Mouse (Mus musculus): ENCODE measurements at regions not wholly inside any gene's neighbourhood (a gene's known extent, or its start where the extent isn't known, plus 50 kb on each side); places are given as distances from the start of the nearest gene placed in this dataset.

DNA sequence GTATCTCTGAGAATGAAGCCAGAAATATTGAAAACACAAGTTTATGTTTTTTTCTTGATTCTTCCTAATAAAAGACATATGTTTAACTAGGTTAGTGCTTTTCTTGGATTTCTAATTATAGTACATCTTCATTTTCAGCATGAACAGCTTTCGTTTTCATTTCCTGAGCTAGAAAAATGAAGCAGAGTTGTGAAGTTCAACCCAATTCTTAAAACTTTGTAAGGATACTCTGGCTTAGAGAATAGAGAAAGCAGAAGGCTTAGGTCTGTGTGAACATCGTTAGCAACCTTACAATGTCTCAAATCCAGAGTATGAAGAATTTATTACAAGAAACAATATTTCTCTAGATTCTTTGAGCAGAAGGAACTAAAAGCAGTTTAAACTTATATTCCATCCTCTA lies 94.5 kb upstream of the 4930452B06Rik start:
- no peak for TF ChIP-seq CTCF (IDR thresholded peaks at IDR 0.05; ENCODE audit: low read depth)
- no peak for TF ChIP-seq EP300 (IDR thresholded peaks at IDR 0.05; ENCODE audit: low read depth)
- H3K27ac ChIP-seq (ENCODE audit: low read depth): no peak overlapping the region
- H3K9ac ChIP-seq (replicated peaks; ENCODE audit: low read depth, low read length): no peak overlapping the region
- H3K9me3 ChIP-seq (replicated peaks; ENCODE audit: control insufficient read depth, low read length): no peaks in the 10 kb centered on the region
- H3K36me3 ChIP-seq (replicated peaks; ENCODE audit: control insufficient read depth, insufficient read depth, low read length): no peaks in the 10 kb centered on the region
- DNase-seq (ENCODE audit: low spot score) (no peak), ATAC-seq (ENCODE audit: insufficient read depth, low read depth) (no peak)
- no peak overlapping the region for H3K4me2 ChIP-seq (ENCODE audit: low read depth, low read length)
- no peaks in the 10 kb centered on the region for H3K4me1 ChIP-seq (ENCODE audit: control insufficient read depth, insufficient read depth)
- no peaks in the 10 kb centered on the region for H3K27me3 ChIP-seq (ENCODE audit: control insufficient read depth, insufficient read depth, low read length)
- no peak overlapping the region for H3K4me3 ChIP-seq (ENCODE audit: low read depth, low read length)
- 43% methylated on average over 2 of the region's 2 CpGs for WGBS

DNA sequence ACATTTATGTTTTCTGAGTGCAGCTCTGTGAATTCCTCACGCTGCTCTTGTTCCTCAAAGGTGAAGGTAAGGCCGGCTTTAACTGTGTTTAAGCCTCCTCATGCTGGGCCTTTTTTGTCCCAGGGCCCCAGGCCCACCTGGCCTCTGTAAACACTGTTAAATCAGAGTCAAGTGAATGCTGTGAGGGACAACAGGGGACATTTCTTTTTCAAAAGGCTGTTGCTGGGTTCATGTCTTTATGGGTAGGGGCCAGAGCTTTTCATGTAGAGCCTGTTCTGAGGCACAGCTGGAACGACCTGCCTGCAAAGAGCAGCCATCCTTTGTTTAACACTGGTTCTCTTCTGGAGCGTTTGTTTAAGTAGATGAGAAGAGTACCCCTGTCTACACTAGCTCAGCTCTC lies 70.8 kb upstream of the 4930452B06Rik start:
- Histone ChIP-seq H3K9ac (replicated peaks; ENCODE audit: low read depth, low read length) (no peak overlapping the region), H3K4me1 (ENCODE audit: control insufficient read depth, insufficient read depth) (no peaks in the 10 kb centered on the region), H3K4me2 (ENCODE audit: low read depth, low read length) (no peak overlapping the region), H3K27me3 (ENCODE audit: control insufficient read depth, insufficient read depth, low read length) (no peaks in the 10 kb centered on the region), H3K36me3 (replicated peaks; ENCODE audit: control insufficient read depth, insufficient read depth, low read length) (no peaks in the 10 kb centered on the region), H3K4me3 (ENCODE audit: low read depth, low read length) (no peak overlapping the region), H3K9me3 (replicated peaks; ENCODE audit: control insufficient read depth, low read length) (no peaks in the 10 kb centered on the region), H3K27ac (ENCODE audit: low read depth) (no peak overlapping the region)
- DNase-seq (ENCODE audit: low spot score): no peak
- WGBS: 34% methylated on average over 4 of the region's 4 CpGs
- TF ChIP-seq CTCF (IDR thresholded peaks at IDR 0.05; ENCODE audit: low read depth) (no peak), EP300 (IDR thresholded peaks at IDR 0.05; ENCODE audit: low read depth) (no peak)
- no peak for ATAC-seq (ENCODE audit: insufficient read depth, low read depth)

DNA sequence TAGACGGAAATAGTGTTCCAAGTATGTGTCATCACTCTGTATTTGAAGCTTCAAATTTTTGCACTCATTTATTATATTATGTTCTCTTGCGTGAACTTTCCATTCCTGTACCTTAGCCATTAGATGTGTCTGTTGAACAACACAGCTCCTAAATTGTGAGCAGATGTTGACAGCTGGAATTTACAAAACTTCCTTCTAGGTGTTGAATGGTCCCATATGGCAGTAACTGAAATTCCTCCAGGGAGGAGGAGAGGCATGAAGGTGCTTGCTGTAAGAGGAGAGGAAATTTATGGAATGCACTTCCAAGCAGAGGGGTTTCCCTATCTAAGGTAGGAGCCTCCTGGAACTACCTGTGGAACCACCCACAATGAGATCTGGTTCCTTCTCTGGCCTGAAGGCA lies 67.2 kb upstream of the 4930452B06Rik start:
- DNase-seq (ENCODE audit: low spot score) (no peak), ATAC-seq (ENCODE audit: insufficient read depth, low read depth) (no peak)
- Histone ChIP-seq H3K9me3 (replicated peaks; ENCODE audit: control insufficient read depth, low read length) (no peaks in the 10 kb centered on the region), H3K27me3 (ENCODE audit: control insufficient read depth, insufficient read depth, low read length) (no peaks in the 10 kb centered on the region), H3K4me2 (ENCODE audit: low read depth, low read length) (no peak overlapping the region), H3K36me3 (replicated peaks; ENCODE audit: control insufficient read depth, insufficient read depth, low read length) (no peaks in the 10 kb centered on the region), H3K4me1 (ENCODE audit: control insufficient read depth, insufficient read depth) (no peaks in the 10 kb centered on the region), H3K9ac (replicated peaks; ENCODE audit: low read depth, low read length) (no peak overlapping the region), H3K4me3 (ENCODE audit: low read depth, low read length) (no peak overlapping the region), H3K27ac (ENCODE audit: low read depth) (no peak overlapping the region)
- TF ChIP-seq CTCF (IDR thresholded peaks at IDR 0.05; ENCODE audit: low read depth): no peak
- no peak for TF ChIP-seq EP300 (IDR thresholded peaks at IDR 0.05; ENCODE audit: low read depth)
- 63% methylated on average over 2 of the region's 2 CpGs for WGBS

DNA sequence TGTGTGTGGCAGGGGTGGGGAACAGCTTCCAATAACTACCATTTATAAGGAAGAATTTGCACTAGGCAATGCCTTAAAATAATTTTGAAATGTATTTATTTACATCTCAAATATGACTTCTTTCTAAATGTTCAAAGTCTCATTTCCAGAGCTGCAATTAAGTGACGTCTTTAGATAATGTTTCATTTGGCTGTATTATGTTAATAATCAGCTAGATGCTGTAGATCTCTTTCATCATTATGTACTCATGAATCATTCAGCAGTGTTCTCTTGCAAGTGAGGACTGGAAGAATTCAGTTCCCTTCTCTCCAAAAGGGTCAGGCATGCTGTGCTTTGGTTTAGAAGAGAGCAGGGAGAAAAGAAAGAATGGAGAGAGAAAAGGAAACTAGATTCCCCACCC lies 61.3 kb upstream of the 4930452B06Rik start:
- no peak overlapping the region for H3K4me3 ChIP-seq (ENCODE audit: low read depth, low read length)
- no peak overlapping the region for H3K4me2 ChIP-seq (ENCODE audit: low read depth, low read length)
- no peak overlapping the region for H3K9ac ChIP-seq (replicated peaks; ENCODE audit: low read depth, low read length)
- DNase-seq (ENCODE audit: low spot score) (no peak), ATAC-seq (ENCODE audit: insufficient read depth, low read depth) (no peak)
- no peaks in the 10 kb centered on the region for H3K27me3 ChIP-seq (ENCODE audit: control insufficient read depth, insufficient read depth, low read length)
- no peaks in the 10 kb centered on the region for H3K9me3 ChIP-seq (replicated peaks; ENCODE audit: control insufficient read depth, low read length)
- WGBS: 71% methylated on average over 1 of the region's 1 CpGs
- no peaks in the 10 kb centered on the region for H3K36me3 ChIP-seq (replicated peaks; ENCODE audit: control insufficient read depth, insufficient read depth, low read length)
- H3K27ac ChIP-seq (ENCODE audit: low read depth): no peak overlapping the region
- H3K4me1 ChIP-seq (ENCODE audit: control insufficient read depth, insufficient read depth): no peaks in the 10 kb centered on the region
- TF ChIP-seq CTCF (IDR thresholded peaks at IDR 0.05; ENCODE audit: low read depth) (no peak), EP300 (IDR thresholded peaks at IDR 0.05; ENCODE audit: low read depth) (no peak)

Measured in heart, postnatal 0 days (tissue).